Mouse (Mus musculus) brown adipose tissue, adult 24 weeks (tissue): ENCODE data around the gene Alpk1. TPM values are rescaled to one million over a fixed set of nuclear protein-coding genes. Genes with fewer than 3 reads are reported as not detected.
A peak's percentile ranks its signal among the peaks of the same experiment; 100 is the strongest.
"Not testable (repeated sequence)": the region's sequence is repeated elsewhere in the genome, so short reads cannot be mapped to it uniquely, and the experiment has no call there.

ENCODE experiments used
- H3K27ac ChIP-seq: fragments of 200-500 bp; replicated peaks from 2 replicates; pipeline ENCODE4 v1.5.1; 2012; ENCODE audit warnings: low read depth, mild to moderate bottlenecking, low read length
- H3K4me1 ChIP-seq: fragments of 200-500 bp; 2 replicates; pipeline ENCODE4 v1.6.1; 2012; ENCODE audit warnings: low read length, mixed read lengths; ENCODE audit not compliant: control insufficient read depth, insufficient read depth, insufficient read length
- H3K4me3 ChIP-seq: fragments of 200-500 bp; 2 replicates; pipeline ENCODE4 v1.5.1; 2012; ENCODE audit warnings: low read depth, mild to moderate bottlenecking, low read length, moderate library complexity; ENCODE audit not compliant: insufficient read depth
- polyA plus RNA-seq: library from polyadenylated mRNA; stranded (reverse); fragments of >200 nt; gene quantifications from 2 replicates; pipeline ENCODE4 v1.2.4, GENCODE M21; 2012; ENCODE audit not compliant: missing spikeins, insufficient read depth, insufficient read length

Gene Alpk1
- polyA plus RNA-seq, 1 experiment = 0.63 TPM

- no peaks in the 10 kb centered on the region for H3K4me1 ChIP-seq
- H3K4me3 ChIP-seq = no peak overlapping the region
- H3K27ac ChIP-seq = no peak overlapping the region
These were observed 20.8 kb upstream of the Alpk1 start for GRCm38 (mm10) chr3:127801162-127801561.

GRCm38 (mm10) chr3:127796271-127796670 is 15.9 kb upstream of the Alpk1 start:
- no peaks in the 10 kb centered on the region for H3K4me1 ChIP-seq
- H3K4me3 ChIP-seq = no peak overlapping the region
- H3K27ac ChIP-seq = no peak overlapping the region

- no peak overlapping the region for H3K4me3 ChIP-seq
- no peak overlapping the region for H3K27ac ChIP-seq
- H3K4me1 ChIP-seq = no peaks in the 10 kb centered on the region
These were observed 15.4 kb upstream of the Alpk1 start for GRCm38 (mm10) chr3:127795762-127796161.

GRCm38 (mm10) chr3:127793022-127793421 is 12.7 kb upstream of the Alpk1 start:
- no peak overlapping the region; the same call in 1 of the 2 replicates for H3K4me3 ChIP-seq
- 0 out of 2 replicates have a peak, but pooled peaks cover 5% of the 10 kb centered on the region for H3K4me1 ChIP-seq
- H3K27ac ChIP-seq = no peak overlapping the region

- peak overlapping the region; percentile 16; the same call in 1 of the 2 replicates for H3K27ac ChIP-seq
- H3K4me3 ChIP-seq = peak overlapping the region; percentile 80; the same call in 1 of the 2 replicates
- H3K4me1 ChIP-seq = 0 out of 2 replicates have a peak, but pooled peaks cover 5% of the 10 kb centered on the region
These were observed 11.6 kb upstream of the Alpk1 start for GRCm38 (mm10) chr3:127791595-127792561.

GRCm38 (mm10) chr3:127791056-127791483 is 10.7 kb upstream of the Alpk1 start:
- peak overlapping the region; percentile 10; the same call in 1 of the 2 replicates for H3K27ac ChIP-seq

GRCm38 (mm10) chr3:127790234-127791055 is 10.1 kb upstream of the Alpk1 start:
- H3K4me1 ChIP-seq = 0 out of 2 replicates have a peak, but pooled peaks cover 5% of the 10 kb centered on the region
- peak overlapping the region; percentile 55 for H3K27ac ChIP-seq

More at GRCm38 (mm10) chr3:127791056-127791483, 10.7 kb upstream of the Alpk1 start:
- Histone ChIP-seq H3K4me3 (peak overlapping the region; percentile 80), H3K4me1 (0 out of 2 replicates have a peak, but pooled peaks cover 5% of the 10 kb centered on the region)

GRCm38 (mm10) chr3:127789500-127790191 is 9.3 kb upstream of the Alpk1 start, which contains the start of gene Tifa:
Gene Tifa (plus strand): TSS chr3:127789805.
- Histone ChIP-seq H3K4me3 (peak within 1 kb of the TSS; percentile 80), H3K27ac (peak within 1 kb of the TSS; percentile 68)

More at GRCm38 (mm10) chr3:127790234-127791055, 10.1 kb upstream of the Alpk1 start:
- H3K4me3 ChIP-seq = peak overlapping the region; percentile 80

GRCm38 (mm10) chr3:127788919-127789318 is 8.6 kb upstream of the Alpk1 start:
- Histone ChIP-seq H3K27ac (peak overlapping the region; percentile 68; the same call in 1 of the 2 replicates), H3K4me1 (0 out of 2 replicates have a peak, but pooled peaks cover 5% of the 10 kb centered on the region), H3K4me3 (peak overlapping the region; percentile 80)

More at GRCm38 (mm10) chr3:127789500-127790191, 9.3 kb upstream of the Alpk1 start, which contains the start of gene Tifa:
- 0 out of 2 replicates have a peak, but pooled peaks cover 5% of the 10 kb centered on the region for H3K4me1 ChIP-seq

GRCm38 (mm10) chr3:127788038-127788437 is 7.7 kb upstream of the Alpk1 start:
- no peak overlapping the region for H3K27ac ChIP-seq
- H3K4me1 ChIP-seq = 0 out of 2 replicates have a peak, but pooled peaks cover 5% of the 10 kb centered on the region
- H3K4me3 ChIP-seq = no peak overlapping the region; the same call in 1 of the 2 replicates

GRCm38 (mm10) chr3:127787032-127787431 is 6.7 kb upstream of the Alpk1 start:
- no peak overlapping the region for H3K27ac ChIP-seq
- no peak overlapping the region for H3K4me3 ChIP-seq
- H3K4me1 ChIP-seq = 0 out of 2 replicates have a peak, but pooled peaks cover 5% of the 10 kb centered on the region

- H3K27ac ChIP-seq, H3K4me3 ChIP-seq, H3K4me1 ChIP-seq: not testable (repeated sequence)
These were observed 3.4 kb upstream of the Alpk1 start for GRCm38 (mm10) chr3:127783680-127784079.

GRCm38 (mm10) chr3:127782921-127783320 is 2.6 kb upstream of the Alpk1 start:
- Histone ChIP-seq H3K4me3 (no peak overlapping the region), H3K27ac (no peak overlapping the region), H3K4me1 (no peaks in the 10 kb centered on the region)

GRCm38 (mm10) chr3:127780921-127781320 is 594 bp upstream of the Alpk1 start:
- Histone ChIP-seq H3K4me1 (no peaks in the 10 kb centered on the region), H3K27ac (no peak overlapping the region)

More at GRCm38 (mm10) chr3:127780921-127781320, 594 bp upstream of the Alpk1 start:
- no peak overlapping the region for H3K4me3 ChIP-seq
